Mouse (Mus musculus) limb, embryonic 15.5 days (tissue): ENCODE results near the gene Foxn1. TPM values are rescaled to one million over a fixed set of nuclear protein-coding genes. Genes with fewer than 3 reads are reported as not detected.
A peak's percentile ranks its signal among the peaks of the same experiment; 100 is the strongest.

Experiments
- ATAC-seq: fragments of 200-750 bp; cut with Nextera tagmentation; 2 replicates; pipeline ENCODE4 v1.8.0; 2017; ENCODE audit warnings: low read depth, moderate TSS enrichment; ENCODE audit not compliant: insufficient number of reproducible peaks, low FRiP score, low TSS enrichment
- H3K27ac ChIP-seq: fragments of 300-500 bp; sonication (generic); 2 replicates; pipeline ENCODE4 v1.5.1; 2015; ENCODE audit warnings: moderate library complexity, mild to moderate bottlenecking, inconsistent platforms
- H3K27me3 ChIP-seq: fragments of 300-500 bp; sonication (generic); 2 replicates; pipeline ENCODE4 v1.6.1; 2015; ENCODE audit warnings: inconsistent platforms
- H3K36me3 ChIP-seq: fragments of 300-500 bp; sonication (generic); 2 replicates; pipeline ENCODE4 v1.6.1; 2015; ENCODE audit warnings: inconsistent platforms
- H3K4me1 ChIP-seq: fragments of 300-500 bp; sonication (generic); 2 replicates; pipeline ENCODE4 v1.6.1; 2015; ENCODE audit warnings: inconsistent platforms
- H3K4me2 ChIP-seq: fragments of 300-500 bp; sonication (generic); 2 replicates; pipeline ENCODE4 v1.6.1; 2015; ENCODE audit warnings: mild to moderate bottlenecking, inconsistent platforms
- H3K4me3 ChIP-seq: fragments of 300-500 bp; sonication (generic); 2 replicates; pipeline ENCODE4 v1.5.1; 2015; ENCODE audit warnings: mild to moderate bottlenecking, inconsistent platforms
- H3K9ac ChIP-seq: fragments of 300-500 bp; sonication (generic); 2 replicates; pipeline ENCODE4 v1.6.1; 2015; ENCODE audit warnings: inconsistent platforms
- H3K9me3 ChIP-seq: fragments of 300-500 bp; sonication (generic); 2 replicates; pipeline ENCODE4 v1.6.1; 2016; ENCODE audit warnings: inconsistent platforms
- WGBS: fragments of 180-500 bp; shearing (Covaris S2); methylation state at CpG from one replicate; pipeline ENCODE4 v1.1.7; 2015; 5-methylcytosine and 5-hydroxymethylcytosine counted together
- polyA plus RNA-seq: library from polyadenylated mRNA; unstranded; fragments of >200 nt; fragmentation: Nextera tagmentation; extraction: Ambion mirVana; gene quantifications from 2 replicates; pipeline ENCODE4 v1.2.1, GENCODE M21; 2015

The Foxn1 gene
- polyA plus RNA-seq, 1 experiment from 2014 or later = 3.1 TPM

GRCm38 (mm10) chr11:78397397-78397796 lies 11.0 kb upstream of the Foxn1 start:
- H3K27ac ChIP-seq = no peak overlapping the region

GRCm38 (mm10) chr11:78396950-78397349 lies 10.6 kb upstream of the Foxn1 start:
- WGBS = 32% methylated on average over 11 of the region's 11 CpGs
- H3K36me3 ChIP-seq = no peaks in the 10 kb centered on the region
- H3K9me3 ChIP-seq = no peaks in the 10 kb centered on the region
- H3K4me1 ChIP-seq = peaks cover 10% of the 10 kb centered on the region; the same call in 1 of the 2 replicates
- no peak overlapping the region for H3K27ac ChIP-seq
- ATAC-seq = no peak
- H3K4me2 ChIP-seq = peak overlapping the region; percentile 50
- H3K27me3 ChIP-seq = peaks cover 3% of the 10 kb centered on the region; the same call in 1 of the 2 replicates
- H3K4me3 ChIP-seq = peak overlapping the region; percentile 25
- H3K9ac ChIP-seq = 0 out of 2 replicates have a peak overlapping the region, but pooled peaks have one; percentile 14

More at GRCm38 (mm10) chr11:78397397-78397796, 11.0 kb upstream of the Foxn1 start:
- Histone ChIP-seq H3K4me2 (peak overlapping the region; percentile 50), H3K36me3 (no peaks in the 10 kb centered on the region), H3K9me3 (no peaks in the 10 kb centered on the region), H3K9ac (0 out of 2 replicates have a peak overlapping the region, but pooled peaks have one; percentile 14), H3K4me3 (peak overlapping the region; percentile 25), H3K4me1 (peaks cover 10% of the 10 kb centered on the region; the same call in 1 of the 2 replicates), H3K27me3 (peaks cover 3% of the 10 kb centered on the region; the same call in 1 of the 2 replicates)
- WGBS = 8% methylated on average over 18 of the region's 18 CpGs
- no peak; the same call in 1 of the 2 replicates for ATAC-seq

GRCm38 (mm10) chr11:78392728-78393127 lies 6.4 kb upstream of the Foxn1 start:
- WGBS = 76% methylated on average over 3 of the region's 3 CpGs

GRCm38 (mm10) chr11:78385776-78386175 lies 582 bp downstream of the Foxn1 start:
- 61% methylated on average over 10 of the region's 10 CpGs for WGBS
- Histone ChIP-seq H3K27me3 (no peaks in the 10 kb centered on the region), H3K9ac (no peak overlapping the region), H3K4me3 (peak overlapping the region; percentile 13), H3K36me3 (no peaks in the 10 kb centered on the region), H3K9me3 (no peaks in the 10 kb centered on the region), H3K27ac (no peak overlapping the region), H3K4me2 (peak overlapping the region; percentile 10; the same call in 1 of the 2 replicates), H3K4me1 (peaks cover 8% of the 10 kb centered on the region)
- ATAC-seq = no peak

More at GRCm38 (mm10) chr11:78392728-78393127, 6.4 kb upstream of the Foxn1 start:
- no peak overlapping the region for H3K4me2 ChIP-seq
- H3K4me3 ChIP-seq = no peak overlapping the region
- no peak overlapping the region for H3K9ac ChIP-seq
- no peaks in the 10 kb centered on the region for H3K36me3 ChIP-seq
- no peaks in the 10 kb centered on the region for H3K9me3 ChIP-seq
- no peaks in the 10 kb centered on the region for H3K27me3 ChIP-seq
- ATAC-seq = no peak
- H3K4me1 ChIP-seq = peaks cover 10% of the 10 kb centered on the region; the same call in 1 of the 2 replicates
- no peak overlapping the region for H3K27ac ChIP-seq

- 25% methylated on average over 5 of the region's 5 CpGs for WGBS
- H3K9me3 ChIP-seq = no peaks in the 10 kb centered on the region
- no peak overlapping the region for H3K4me3 ChIP-seq
- H3K4me1 ChIP-seq = peaks cover 12% of the 10 kb centered on the region
- H3K4me2 ChIP-seq = no peak overlapping the region
- H3K27ac ChIP-seq = no peak overlapping the region
- no peaks in the 10 kb centered on the region for H3K27me3 ChIP-seq
- no peaks in the 10 kb centered on the region for H3K36me3 ChIP-seq
- no peak overlapping the region for H3K9ac ChIP-seq
- ATAC-seq = no peak
These were observed 3.7 kb downstream of the Foxn1 start for GRCm38 (mm10) chr11:78382701-78383100.

GRCm38 (mm10) chr11:78382286-78382685 lies 4.1 kb downstream of the Foxn1 start:
- Histone ChIP-seq H3K4me3 (no peak overlapping the region), H3K9ac (no peak overlapping the region), H3K27me3 (no peaks in the 10 kb centered on the region), H3K9me3 (no peaks in the 10 kb centered on the region), H3K4me1 (peaks cover 16% of the 10 kb centered on the region), H3K36me3 (no peaks in the 10 kb centered on the region), H3K4me2 (no peak overlapping the region), H3K27ac (no peak overlapping the region)
- no peak for ATAC-seq
- WGBS = 60% methylated on average over 7 of the region's 7 CpGs

GRCm38 (mm10) chr11:78380996-78381395 lies 5.4 kb downstream of the Foxn1 start:
- Histone ChIP-seq H3K9ac (no peak overlapping the region), H3K27me3 (no peaks in the 10 kb centered on the region), H3K9me3 (no peaks in the 10 kb centered on the region), H3K27ac (no peak overlapping the region), H3K36me3 (no peaks in the 10 kb centered on the region), H3K4me2 (no peak overlapping the region), H3K4me1 (peaks cover 19% of the 10 kb centered on the region), H3K4me3 (no peak overlapping the region)
- 80% methylated on average over 3 of the region's 3 CpGs for WGBS
- ATAC-seq = no peak

GRCm38 (mm10) chr11:78380351-78380750 lies 6.0 kb downstream of the Foxn1 start:
- WGBS = 49% methylated on average over 4 of the region's 4 CpGs
- no peaks in the 10 kb centered on the region for H3K9me3 ChIP-seq
- H3K4me3 ChIP-seq = no peak overlapping the region
- no peak overlapping the region for H3K9ac ChIP-seq
- peaks cover 19% of the 10 kb centered on the region for H3K4me1 ChIP-seq
- H3K36me3 ChIP-seq = no peaks in the 10 kb centered on the region
- no peak overlapping the region for H3K4me2 ChIP-seq
- no peaks in the 10 kb centered on the region for H3K27me3 ChIP-seq
- no peak for ATAC-seq
- no peak overlapping the region for H3K27ac ChIP-seq

GRCm38 (mm10) chr11:78377549-78378159 lies 8.7 kb downstream of the Foxn1 start:
- no peaks in the 10 kb centered on the region for H3K36me3 ChIP-seq
- no peaks in the 10 kb centered on the region for H3K9me3 ChIP-seq
- no peak overlapping the region for H3K4me2 ChIP-seq
- ATAC-seq = no peak
- 14% methylated on average over 11 of the region's 12 CpGs for WGBS
- H3K27ac ChIP-seq = no peak overlapping the region; the same call in 1 of the 2 replicates
- H3K27me3 ChIP-seq = no peaks in the 10 kb centered on the region
- H3K9ac ChIP-seq = no peak overlapping the region
- H3K4me3 ChIP-seq = no peak overlapping the region
- peaks cover 18% of the 10 kb centered on the region for H3K4me1 ChIP-seq

- Histone ChIP-seq H3K4me3 (no peak overlapping the region), H3K27me3 (no peaks in the 10 kb centered on the region), H3K27ac (no peak overlapping the region), H3K36me3 (no peaks in the 10 kb centered on the region), H3K4me2 (no peak overlapping the region), H3K4me1 (peaks cover 9% of the 10 kb centered on the region; the same call in 1 of the 2 replicates), H3K9ac (no peak overlapping the region), H3K9me3 (no peaks in the 10 kb centered on the region)
- 67% methylated on average over 8 of the region's 8 CpGs for WGBS
- ATAC-seq = no peak
These were observed 12.2 kb downstream of the Foxn1 start for GRCm38 (mm10) chr11:78374147-78374546.

GRCm38 (mm10) chr11:78372610-78373009 lies 13.7 kb downstream of the Foxn1 start:
- WGBS = 71% methylated on average over 7 of the region's 7 CpGs
- no peak for ATAC-seq

GRCm38 (mm10) chr11:78372166-78372565 lies 14.2 kb downstream of the Foxn1 start:
- no peak for ATAC-seq
- H3K9me3 ChIP-seq = no peaks in the 10 kb centered on the region
- WGBS = 64% methylated on average over 3 of the region's 3 CpGs

More at GRCm38 (mm10) chr11:78372610-78373009, 13.7 kb downstream of the Foxn1 start:
- Histone ChIP-seq H3K27ac (no peak overlapping the region), H3K9me3 (no peaks in the 10 kb centered on the region), H3K9ac (no peak overlapping the region), H3K4me1 (peaks cover 6% of the 10 kb centered on the region; the same call in 1 of the 2 replicates), H3K4me3 (no peak overlapping the region), H3K36me3 (no peaks in the 10 kb centered on the region), H3K4me2 (no peak overlapping the region), H3K27me3 (no peaks in the 10 kb centered on the region)

More at GRCm38 (mm10) chr11:78372166-78372565, 14.2 kb downstream of the Foxn1 start:
- no peaks in the 10 kb centered on the region for H3K27me3 ChIP-seq
- H3K4me2 ChIP-seq = no peak overlapping the region
- H3K4me1 ChIP-seq = 0 out of 2 replicates have a peak, but pooled peaks cover 1% of the 10 kb centered on the region
- no peak overlapping the region for H3K27ac ChIP-seq
- no peak overlapping the region for H3K4me3 ChIP-seq
- no peaks in the 10 kb centered on the region for H3K36me3 ChIP-seq
- H3K9ac ChIP-seq = no peak overlapping the region
